Mouse (Mus musculus): ENCODE measurements around the gene Nup62. TPM values are rescaled to one million over a fixed set of nuclear protein-coding genes. Genes with fewer than 3 reads are reported as not detected.
A peak's percentile ranks its signal among the peaks of the same experiment; 100 is the strongest.

Gene Nup62
- polyA plus RNA-seq, 1 experiment: 102 TPM

DNA sequence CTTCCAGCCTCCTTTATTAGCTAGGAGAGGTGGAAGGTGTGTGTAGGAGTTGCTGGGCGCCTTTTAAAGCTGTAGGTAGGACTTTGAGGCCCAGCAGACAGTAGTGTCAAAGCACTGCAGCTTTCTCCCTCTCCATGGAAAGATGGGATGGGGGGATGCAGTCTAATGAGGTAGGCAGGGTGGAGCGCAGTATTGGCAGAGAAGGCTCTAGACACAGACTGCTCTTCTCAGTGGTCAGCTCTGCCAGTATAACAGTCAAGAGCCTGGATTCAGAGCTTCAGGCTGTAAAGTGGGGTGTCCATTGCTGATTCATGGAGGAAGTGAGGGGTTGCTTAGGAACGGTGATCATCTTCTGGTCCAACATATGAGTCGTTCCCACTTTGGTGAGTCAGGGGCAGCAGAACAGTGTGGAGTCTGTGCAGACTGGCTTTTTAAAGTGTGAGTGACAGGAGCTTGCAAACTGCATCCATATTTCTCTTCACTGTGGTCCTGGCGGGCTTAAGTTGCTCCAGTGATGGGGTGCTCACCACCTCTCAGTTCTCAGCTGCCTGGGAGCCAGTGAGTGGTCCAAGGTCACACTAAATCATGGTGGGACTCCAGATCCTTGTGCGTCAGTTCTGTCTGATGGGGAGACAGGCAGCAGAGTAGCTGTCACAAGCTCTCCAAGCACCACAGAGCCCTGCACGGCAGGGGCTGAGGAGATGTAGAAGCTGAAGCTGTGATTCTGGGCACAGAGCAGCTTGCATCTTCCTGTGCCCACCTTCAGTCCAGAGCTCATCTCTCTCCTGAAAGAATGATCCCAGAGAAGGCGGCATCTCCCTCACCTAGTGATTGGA is 35.1 kb downstream of the Nup62 start:
- TF ChIP-seq MAX (IDR thresholded peaks at IDR 0.05): no peak
- no peak for TF ChIP-seq CEBPB (IDR thresholded peaks at IDR 0.05; ENCODE audit: low read depth)
- no peak for TF ChIP-seq MYOG (IDR thresholded peaks at IDR 0.05; ENCODE audit: control insufficient read depth, extremely low read depth, insufficient read length)
- TF ChIP-seq MYOD1 (IDR thresholded peaks at IDR 0.05; ENCODE audit: control insufficient read depth, insufficient read length, low read depth): no peak
- no peak for TF ChIP-seq USF1 (IDR thresholded peaks at IDR 0.05; ENCODE audit: low read depth)
- no peak for TF ChIP-seq CTCF (IDR thresholded peaks at IDR 0.05; ENCODE audit: control insufficient read depth, insufficient read depth, insufficient read length)
- TF ChIP-seq FOSL1 (IDR thresholded peaks at IDR 0.05; ENCODE audit: insufficient read depth, low read length, poor library complexity, severe bottlenecking): no peak
- peak overlapping the region; percentile 71 for H3ac ChIP-seq (ENCODE audit: control insufficient read depth, insufficient read length, low read depth)
- no peaks in the 10 kb centered on the region for H3K27me3 ChIP-seq (ENCODE audit: control insufficient read depth, insufficient read depth, insufficient read length)
- peak overlapping the region; percentile 82 for H3K4me3 ChIP-seq (ENCODE audit: insufficient read depth, poor library complexity, severe bottlenecking)
- H3K79me2 ChIP-seq (ENCODE audit: control insufficient read depth, insufficient read depth): peaks cover 53% of the 10 kb centered on the region
- peaks cover 15% of the 10 kb centered on the region for H3K36me3 ChIP-seq (ENCODE audit: control insufficient read depth, insufficient read depth)
- H3K79me3 ChIP-seq (ENCODE audit: low read depth): peaks cover 24% of the 10 kb centered on the region

DNA sequence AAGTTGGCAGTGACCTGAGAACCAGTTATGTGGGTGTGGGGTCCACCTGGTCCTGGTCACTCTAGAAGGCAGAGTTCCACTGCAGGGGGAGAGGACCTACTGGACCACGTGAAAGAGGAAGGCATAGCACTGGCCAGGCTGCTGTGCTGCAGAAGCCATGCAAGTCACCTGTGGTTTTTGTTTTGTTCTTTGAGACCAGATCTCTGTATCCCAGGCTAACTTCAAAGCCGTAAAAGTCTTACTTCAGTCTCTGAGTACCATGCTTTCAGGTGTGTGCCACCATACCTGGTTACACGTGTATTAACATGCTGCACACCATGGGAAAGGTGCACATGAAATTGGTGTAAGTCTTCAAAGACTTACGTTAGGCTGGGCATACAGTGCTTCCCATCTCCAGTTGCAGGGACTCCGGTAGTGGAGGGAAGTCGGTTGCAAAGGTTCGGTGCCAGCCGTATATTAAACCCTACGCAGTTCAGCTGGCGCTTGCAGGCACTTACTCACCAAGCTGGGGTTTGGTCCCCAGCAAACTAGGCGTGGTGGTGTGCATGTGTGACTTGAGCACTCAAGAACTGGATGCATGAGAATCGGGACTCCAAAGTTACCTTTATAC is 35.8 kb downstream of the Nup62 start:
- Histone ChIP-seq H3K79me2 (ENCODE audit: control insufficient read depth, insufficient read depth) (peaks cover 53% of the 10 kb centered on the region), H3K36me3 (ENCODE audit: control insufficient read depth, insufficient read depth) (peaks cover 9% of the 10 kb centered on the region), H3K27me3 (ENCODE audit: control insufficient read depth, insufficient read depth, insufficient read length) (no peaks in the 10 kb centered on the region), H3K4me3 (ENCODE audit: insufficient read depth, poor library complexity, severe bottlenecking) (no peak overlapping the region), H3K79me3 (ENCODE audit: low read depth) (peaks cover 24% of the 10 kb centered on the region), H3ac (ENCODE audit: control insufficient read depth, insufficient read length, low read depth) (no peak overlapping the region)
- TF ChIP-seq MYOD1 (IDR thresholded peaks at IDR 0.05; ENCODE audit: control insufficient read depth, insufficient read length, low read depth): no peak

DNA sequence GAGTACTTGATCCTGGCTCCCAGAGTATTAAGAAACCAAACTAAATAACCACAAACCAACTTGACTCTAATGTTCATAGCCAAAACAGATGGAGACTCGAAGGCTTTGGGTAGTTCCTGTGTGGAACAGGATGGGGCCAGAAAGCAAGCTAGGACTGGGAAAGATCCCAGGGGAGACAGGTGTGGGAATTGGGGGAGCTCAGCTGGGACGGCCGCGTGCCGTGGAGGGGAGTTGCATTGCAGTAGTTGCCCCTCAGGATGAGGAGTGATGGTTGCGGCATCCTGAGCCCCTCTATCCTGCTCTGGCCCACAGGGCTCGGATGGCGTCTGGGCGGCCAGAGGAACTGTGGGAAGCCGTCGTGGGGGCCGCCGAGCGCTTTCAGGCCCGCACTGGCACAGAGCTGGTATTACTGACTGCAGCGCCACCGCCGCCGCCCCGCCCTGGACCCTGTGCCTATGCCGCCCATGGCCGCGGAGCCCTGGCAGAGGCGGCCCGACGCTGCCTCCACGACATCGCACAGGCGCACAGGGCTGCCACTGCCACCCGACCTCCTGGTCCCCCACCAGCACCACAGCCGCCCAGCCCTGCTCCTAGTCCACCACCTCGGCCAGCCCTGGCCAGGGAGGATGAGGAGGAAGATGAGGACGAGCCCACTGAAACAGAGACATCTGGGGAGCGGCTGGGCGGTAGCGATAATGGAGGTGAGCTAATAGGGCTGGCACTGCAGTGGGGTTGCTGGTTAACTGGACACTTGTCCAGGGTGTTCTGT is 36.6 kb downstream of the Nup62 start:
- no peak overlapping the region for H3K4me3 ChIP-seq (ENCODE audit: insufficient read depth, poor library complexity, severe bottlenecking)
- H3K79me2 ChIP-seq (ENCODE audit: control insufficient read depth, insufficient read depth): peaks cover 54% of the 10 kb centered on the region
- no peak for TF ChIP-seq USF1 (IDR thresholded peaks at IDR 0.05; ENCODE audit: low read depth)
- TF ChIP-seq FOSL1 (IDR thresholded peaks at IDR 0.05; ENCODE audit: insufficient read depth, low read length, poor library complexity, severe bottlenecking): no peak
- no peak for TF ChIP-seq CEBPB (IDR thresholded peaks at IDR 0.05; ENCODE audit: low read depth)
- H3K27me3 ChIP-seq (ENCODE audit: control insufficient read depth, insufficient read depth, insufficient read length): no peaks in the 10 kb centered on the region
- H3ac ChIP-seq (ENCODE audit: control insufficient read depth, insufficient read length, low read depth): no peak overlapping the region
- peaks cover 23% of the 10 kb centered on the region for H3K79me3 ChIP-seq (ENCODE audit: low read depth)
- peaks cover 9% of the 10 kb centered on the region for H3K36me3 ChIP-seq (ENCODE audit: control insufficient read depth, insufficient read depth)

DNA sequence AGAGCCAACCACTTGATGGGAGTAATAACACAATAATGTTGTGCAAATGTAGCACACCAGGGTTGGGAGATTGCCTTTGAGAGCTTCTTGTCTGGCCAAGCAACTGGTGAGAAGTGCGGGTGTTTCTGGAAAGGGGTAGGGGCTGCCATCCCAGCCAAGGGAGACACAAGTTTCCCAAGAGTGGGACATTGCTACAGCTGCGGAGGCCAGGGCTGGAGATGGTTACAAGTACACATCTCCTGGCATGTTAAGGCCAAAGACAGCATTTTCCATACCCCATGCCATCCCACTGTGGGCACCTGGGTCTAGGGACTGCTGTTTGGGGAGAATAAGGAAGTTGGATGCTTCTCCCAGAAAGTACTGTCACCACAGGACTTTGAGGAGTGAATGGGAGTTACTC is 37.2 kb downstream of the Nup62 start:
- H3K79me3 ChIP-seq (ENCODE audit: low read depth): peaks cover 24% of the 10 kb centered on the region
- H3ac ChIP-seq (ENCODE audit: control insufficient read depth, insufficient read length, low read depth): no peak overlapping the region
- peaks cover 54% of the 10 kb centered on the region for H3K79me2 ChIP-seq (ENCODE audit: control insufficient read depth, insufficient read depth)
- H3K4me3 ChIP-seq (ENCODE audit: insufficient read depth, poor library complexity, severe bottlenecking): no peak overlapping the region
- no peaks in the 10 kb centered on the region for H3K27me3 ChIP-seq (ENCODE audit: control insufficient read depth, insufficient read depth, insufficient read length)
- peaks cover 9% of the 10 kb centered on the region for H3K36me3 ChIP-seq (ENCODE audit: control insufficient read depth, insufficient read depth)
- TF ChIP-seq CTCF (IDR thresholded peaks at IDR 0.05; ENCODE audit: control insufficient read depth, insufficient read depth, insufficient read length): no peak
- no peak for TF ChIP-seq FOSL1 (IDR thresholded peaks at IDR 0.05; ENCODE audit: insufficient read depth, low read length, poor library complexity, severe bottlenecking)
- TF ChIP-seq MYOG (IDR thresholded peaks at IDR 0.05; ENCODE audit: control insufficient read depth, extremely low read depth, insufficient read length): no peak
- no peak for TF ChIP-seq CEBPB (IDR thresholded peaks at IDR 0.05; ENCODE audit: low read depth)
- TF ChIP-seq MYOD1 (IDR thresholded peaks at IDR 0.05; ENCODE audit: control insufficient read depth, insufficient read length, low read depth): no peak
- TF ChIP-seq USF1 (IDR thresholded peaks at IDR 0.05; ENCODE audit: low read depth): no peak
- no peak for TF ChIP-seq MAX (IDR thresholded peaks at IDR 0.05)

DNA sequence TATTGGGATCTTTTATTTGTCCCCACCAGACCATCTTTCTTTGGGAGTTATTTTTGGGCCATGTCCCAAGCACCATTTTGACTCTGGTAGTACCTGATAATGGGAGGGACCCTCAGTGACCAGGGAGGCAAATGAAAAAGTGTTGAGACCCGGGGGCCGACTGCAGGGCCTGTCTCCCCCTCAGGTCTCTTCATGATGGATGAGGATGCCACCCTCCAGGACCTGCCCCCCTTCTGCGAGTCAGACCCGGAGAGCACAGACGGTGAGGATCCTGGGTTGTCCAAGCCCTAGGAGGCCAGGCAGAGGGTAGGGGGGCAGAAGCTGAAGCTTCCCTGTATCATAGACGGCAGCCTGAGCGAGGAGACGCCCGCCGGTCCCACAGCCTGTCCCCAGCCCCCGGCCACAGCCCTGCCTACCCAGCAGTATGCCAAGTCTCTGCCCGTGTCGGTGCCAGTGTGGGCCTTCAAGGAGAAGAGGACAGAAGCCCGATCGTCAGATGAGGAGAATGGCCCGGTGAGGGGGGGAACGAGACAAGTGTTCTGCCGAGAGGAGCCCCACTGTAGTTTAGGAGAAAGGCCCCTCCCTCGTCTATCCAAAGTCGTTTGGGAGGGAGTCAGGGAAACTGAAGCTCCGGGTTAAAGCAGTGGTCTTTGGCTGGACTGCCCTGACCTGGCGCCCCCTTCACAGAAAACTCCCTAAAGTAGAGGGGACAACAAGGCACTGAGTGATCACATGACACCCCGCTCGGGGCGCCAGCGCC is 37.9 kb downstream of the Nup62 start:
- Histone ChIP-seq H3ac (ENCODE audit: control insufficient read depth, insufficient read length, low read depth) (peak overlapping the region; percentile 10), H3K27me3 (ENCODE audit: control insufficient read depth, insufficient read depth, insufficient read length) (no peaks in the 10 kb centered on the region), H3K79me3 (ENCODE audit: low read depth) (peaks cover 27% of the 10 kb centered on the region), H3K36me3 (ENCODE audit: control insufficient read depth, insufficient read depth) (peaks cover 9% of the 10 kb centered on the region), H3K4me3 (ENCODE audit: insufficient read depth, poor library complexity, severe bottlenecking) (peak overlapping the region; percentile 18), H3K79me2 (ENCODE audit: control insufficient read depth, insufficient read depth) (peaks cover 53% of the 10 kb centered on the region)
- TF ChIP-seq CTCF (IDR thresholded peaks at IDR 0.05; ENCODE audit: control insufficient read depth, insufficient read depth, insufficient read length): no peak
- peak; percentile 35 for TF ChIP-seq USF1 (IDR thresholded peaks at IDR 0.05; ENCODE audit: low read depth)
